ENCODE assay signal across 17 mouse cellular contexts in the genomic region with DNA sequence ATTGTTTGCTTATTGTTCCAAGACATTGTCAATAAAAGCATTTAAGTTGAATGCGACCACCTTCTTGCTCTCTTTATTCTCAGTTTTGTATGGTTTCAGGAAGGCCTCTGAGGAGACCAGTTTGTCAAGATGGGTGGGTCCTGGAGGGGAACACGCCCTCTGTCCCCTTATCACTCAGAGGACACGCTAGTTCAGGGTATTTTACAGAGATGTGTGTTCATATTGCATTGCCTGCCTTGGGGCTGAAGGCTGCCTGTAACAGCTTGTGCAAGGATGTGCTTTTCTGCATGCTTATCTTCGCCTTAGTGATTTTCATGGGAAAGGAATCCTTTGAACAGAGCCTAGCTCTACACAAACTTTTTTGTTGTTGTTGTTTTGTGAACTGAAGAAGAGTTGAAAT. TPM values are rescaled to one million over a fixed set of nuclear protein-coding genes. Genes with fewer than 3 reads are reported as not detected.
DNase-seq lines count a peak whose midpoint lies in the region; ATAC-seq and TF ChIP-seq lines count a peak whose summit lies in the region.
"Had no signal": no experiment of that assay in that cellular context is flagged by ENCODE, and none has a peak within 500 bp of the region (broad histone marks: within the 10 kb centered on the region; RNA-seq: fewer than 3 reads in every experiment).

No protein-coding gene starts in this region.

- no peak for TF ChIP-seq EP300 in stomach, postnatal 0 days (optimal IDR thresholded peaks at IDR 0.05)
- no peak for TF ChIP-seq EP300 in liver, embryonic 14.5 days (IDR thresholded peaks at IDR 0.05; ENCODE audit: low read depth)

- H3K9me3 ChIP-seq in stomach, embryonic 16.5 days (replicated peaks; ENCODE audit: control insufficient read depth, low read length) = no peaks in the 10 kb centered on the region
- no peaks in the 10 kb centered on the region for H3K9me3 ChIP-seq in stomach, postnatal 0 days (ENCODE audit: control insufficient read depth, low read length)
- H3K9me3 ChIP-seq in liver, embryonic 14.5 days (ENCODE audit: control insufficient read depth, low read length) = no peaks in the 10 kb centered on the region
- H3K9me3 ChIP-seq in midbrain, postnatal 0 days (ENCODE audit: low read length) = no peaks in the 10 kb centered on the region
- H3K9me3 ChIP-seq: embryonic facial prominence, embryonic 12.5 days; midbrain, embryonic 12.5 days had no signal

- H3K4me2 ChIP-seq in stomach, embryonic 16.5 days (ENCODE audit: low read depth, low read length) = 0 out of 2 replicates have a peak overlapping the region, but pooled peaks have one; percentile 7
- H3K4me2 ChIP-seq in stomach, postnatal 0 days (replicated peaks; ENCODE audit: low read depth) = no peak overlapping the region
- H3K4me2 ChIP-seq in liver, embryonic 14.5 days (ENCODE audit: low read depth) = peak overlapping the region; percentile 49
- no peak overlapping the region for H3K4me2 ChIP-seq in midbrain, postnatal 0 days (ENCODE audit: low read depth, low read length, poor library complexity, severe bottlenecking)
- H3K4me2 ChIP-seq: embryonic facial prominence, embryonic 12.5 days; midbrain, embryonic 12.5 days had no signal

- no peak for TF ChIP-seq CTCF in stomach, postnatal 0 days (IDR thresholded peaks at IDR 0.05; ENCODE audit: low read depth)
- TF ChIP-seq CTCF in liver, embryonic 14.5 days (IDR thresholded peaks at IDR 0.05; ENCODE audit: low read depth) = no peak
- TF ChIP-seq CTCF in midbrain, postnatal 0 days (IDR thresholded peaks at IDR 0.05) = no peak

- no peak overlapping the region for H3K9ac ChIP-seq in stomach, embryonic 16.5 days (ENCODE audit: low read length)
- no peak overlapping the region for H3K9ac ChIP-seq in stomach, postnatal 0 days (ENCODE audit: low read length)
- peak overlapping the region; percentile 23 for H3K9ac ChIP-seq in liver, embryonic 14.5 days (replicated peaks)
- no peak overlapping the region for H3K9ac ChIP-seq in midbrain, postnatal 0 days (replicated peaks; ENCODE audit: low read length, poor library complexity, severe bottlenecking)
- H3K9ac ChIP-seq: embryonic facial prominence, embryonic 12.5 days; midbrain, embryonic 12.5 days had no signal

- no peak overlapping the region for H3K4me3 ChIP-seq in stomach, embryonic 16.5 days (replicated peaks; ENCODE audit: low read length)
- H3K4me3 ChIP-seq in stomach, postnatal 0 days (ENCODE audit: low read depth, low read length) = no peak overlapping the region
- H3K4me3 ChIP-seq in liver, embryonic 14.5 days (ENCODE audit: insufficient read depth in 1 of 2, low read depth in 2 of 2, low read length in 2 of 2) = no peak overlapping the region
- no peak overlapping the region for H3K4me3 ChIP-seq in midbrain, postnatal 0 days (ENCODE audit: low read depth, low read length)
- H3K4me3 ChIP-seq: embryonic facial prominence, embryonic 12.5 days; midbrain, embryonic 12.5 days had no signal

- no peak for DNase-seq in stomach, postnatal 0 days (ENCODE audit: low spot score)
- peak; percentile 78 for DNase-seq in c-Kit-positive CD71-positive TER-119-positive erythroid progenitor cells, embryonic 14.5 days (ENCODE audit: low spot score)
- DNase-seq in liver, embryonic 14.5 days (ENCODE audit: low read depth in 3 of 3, low spot score in 3 of 3) = peak; percentile 65 to 79 (median 67)
- DNase-seq in layer of hippocampus, postnatal 36 days = no peak
- DNase-seq in midbrain, postnatal 0 days (ENCODE audit: low spot score) = no peak
- no peak for DNase-seq in right cerebral cortex, adult 18-20 months
- DNase-seq in adrenal gland, postnatal 14 days = no peak
- DNase-seq: cerebellum, adult 11-12 months; gastrocnemius, postnatal 36 days; heart, postnatal 36 days; kidney, adult 9 months; right cerebral cortex, postnatal 14 days had no signal

- no peaks in the 10 kb centered on the region for H3K36me3 ChIP-seq in stomach, embryonic 16.5 days (ENCODE audit: control insufficient read depth, insufficient read depth, low read length)
- H3K36me3 ChIP-seq in stomach, postnatal 0 days (ENCODE audit: control insufficient read depth, insufficient read depth, low read length) = peaks cover 4% of the 10 kb centered on the region; the same call in 1 of the 2 replicates
- no peaks in the 10 kb centered on the region for H3K36me3 ChIP-seq in liver, embryonic 14.5 days (replicated peaks; ENCODE audit: control insufficient read depth, insufficient read depth, low read depth)
- H3K36me3 ChIP-seq in midbrain, postnatal 0 days (ENCODE audit: insufficient read depth, low read length) = no peaks in the 10 kb centered on the region
- H3K36me3 ChIP-seq: embryonic facial prominence, embryonic 12.5 days; midbrain, embryonic 12.5 days had no signal

- 66% methylated on average over 4 of the region's 4 CpGs for WGBS in stomach, embryonic 16.5 days
- WGBS in stomach, postnatal 0 days = 68% methylated on average over 4 of the region's 4 CpGs
- WGBS in liver, embryonic 14.5 days (ENCODE audit: insufficient replicate concordance) = 26% methylated on average over 4 of the region's 4 CpGs
- WGBS in midbrain, postnatal 0 days = 77% methylated on average over 4 of the region's 4 CpGs

- H3K27ac ChIP-seq in stomach, embryonic 16.5 days (ENCODE audit: low read length) = no peak overlapping the region
- H3K27ac ChIP-seq in stomach, postnatal 0 days (replicated peaks) = no peak overlapping the region
- peak overlapping the region; percentile 39 for H3K27ac ChIP-seq in liver, embryonic 14.5 days
- no peak overlapping the region for H3K27ac ChIP-seq in midbrain, postnatal 0 days (ENCODE audit: low read depth, low read length)
- H3K27ac ChIP-seq: embryonic facial prominence, embryonic 12.5 days; hindbrain, postnatal 0 days; left cerebral cortex, adult 2 months; midbrain, embryonic 12.5 days had no signal

- H3K27me3 ChIP-seq in stomach, embryonic 16.5 days (ENCODE audit: control insufficient read depth, insufficient read depth, low read length) = peaks cover 3% of the 10 kb centered on the region; the same call in 1 of the 2 replicates
- no peaks in the 10 kb centered on the region for H3K27me3 ChIP-seq in stomach, postnatal 0 days (ENCODE audit: control insufficient read depth, insufficient read depth, low read length)
- H3K27me3 ChIP-seq in liver, embryonic 14.5 days (ENCODE audit: control insufficient read depth, insufficient read depth, low read length) = peaks cover 36% of the 10 kb centered on the region
- H3K27me3 ChIP-seq in midbrain, postnatal 0 days (ENCODE audit: insufficient read depth, low read length) = peaks cover 15% of the 10 kb centered on the region

- H3K4me1 ChIP-seq in stomach, embryonic 16.5 days (ENCODE audit: control insufficient read depth, insufficient read depth, low read length) = peaks cover 19% of the 10 kb centered on the region
- no peaks in the 10 kb centered on the region for H3K4me1 ChIP-seq in stomach, postnatal 0 days (replicated peaks; ENCODE audit: control insufficient read depth, insufficient read depth)
- peaks cover 23 to 25% of the 10 kb centered on the region in 2 experiments for H3K4me1 ChIP-seq in liver, embryonic 14.5 days (replicated peaks; ENCODE audit: control insufficient read depth in 2 of 2, insufficient read depth in 2 of 2, low read length in 1 of 2)
- peaks cover 9% of the 10 kb centered on the region for H3K4me1 ChIP-seq in midbrain, postnatal 0 days (ENCODE audit: insufficient read depth, low read length)

- no peak for ATAC-seq in stomach, embryonic 16.5 days (ENCODE audit: insufficient read depth, low FRiP score)
- no peak for ATAC-seq in stomach, postnatal 0 days (ENCODE audit: low FRiP score, low TSS enrichment)
- ATAC-seq in liver, embryonic 14.5 days (ENCODE audit: insufficient read depth) = peak; percentile 66
- no peak for ATAC-seq in midbrain, postnatal 0 days (ENCODE audit: low FRiP score)
- ATAC-seq: hindbrain, postnatal 0 days had no signal

RNA-seq across cellular contexts. Expression of a gene that starts 3.5 kb away (rescaled TPM):
- 16.1 and 21.1 TPM in 2 replicates for polyA plus RNA-seq in stomach, embryonic 16.5 days (2015; fragmentation: Nextera tagmentation; extraction: Ambion mirVana)
- polyA plus RNA-seq in stomach, postnatal 0 days (2015; fragmentation: Nextera tagmentation; extraction: Ambion mirVana) = 18.2 and 23.2 TPM in 2 replicates
- polyA plus RNA-seq in liver, embryonic 14.5 days (2012; rRNA removed) = 0.79 and 0.83 TPM in 2 replicates
- 0.61 and 0.71 TPM in 2 replicates for polyA plus RNA-seq in liver, embryonic 14.5 days (2014; fragmentation: Nextera tagmentation; extraction: Ambion mirVana)
- total RNA-seq in layer of hippocampus, postnatal 36 days (2021) = 10 to 100 TPM; 14.6 to 17.2 TPM
- 9.7 and 14.6 TPM in 2 replicates for total RNA-seq in midbrain, postnatal 0 days (2014; rRNA removed)
- polyA plus RNA-seq in midbrain, postnatal 0 days (2015; fragmentation: Nextera tagmentation; extraction: Ambion mirVana) = 7.3 and 10.0 TPM in 2 replicates
- 11.8 and 39.6 TPM in 2 replicates for total RNA-seq in adrenal gland, postnatal 14 days (2021)

Comparison
In these comparisons a context has a peak if more than half of its experiments do, and no peak if none do; other contexts are left out.
1. H3K4me2 ChIP-seq: peak in stomach, embryonic 16.5 days (single experiment) and liver, embryonic 14.5 days (single experiment); none in stomach, postnatal 0 days (single experiment) and midbrain, postnatal 0 days (single experiment).
2. DNase-seq: peak in c-Kit-positive CD71-positive TER-119-positive erythroid progenitor cells, embryonic 14.5 days (single experiment) and liver, embryonic 14.5 days (3 of 3); none in stomach, postnatal 0 days (single experiment), layer of hippocampus, postnatal 36 days (0 of 2), midbrain, postnatal 0 days (single experiment), right cerebral cortex, adult 18-20 months (single experiment) and adrenal gland, postnatal 14 days (single experiment).